21 mouse cellular contexts compared by ENCODE assay signal in the genomic region with DNA sequence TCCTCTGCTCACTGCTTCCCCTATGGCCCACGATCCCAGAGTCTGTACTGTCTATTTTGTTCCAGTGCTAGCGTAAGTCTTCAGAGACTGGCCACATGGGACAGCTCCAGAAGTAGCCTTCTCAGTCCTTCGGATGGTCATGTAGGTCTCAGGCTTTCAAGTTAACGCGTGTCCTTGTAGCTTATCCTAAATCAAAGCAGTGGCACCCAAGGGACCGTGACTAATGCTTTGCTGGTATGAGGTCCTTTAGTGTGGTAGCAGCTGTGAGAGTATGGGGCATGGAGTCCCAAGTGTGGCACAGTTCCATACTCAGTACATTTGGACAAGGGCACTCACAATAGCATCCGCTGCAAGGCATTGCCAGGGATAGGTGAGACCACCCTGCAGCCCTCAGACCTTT. TPM values are rescaled to one million over a fixed set of nuclear protein-coding genes. Genes with fewer than 3 reads are reported as not detected.
A peak's percentile ranks its signal among the peaks of the same experiment; 100 is the strongest.
DNase-seq lines count a peak whose midpoint lies in the region; ATAC-seq lines count a peak whose summit lies in the region.
"Had no signal": no experiment of that assay in that cellular context is flagged by ENCODE, and none has a peak within 500 bp of the region (broad histone marks: within the 10 kb centered on the region; RNA-seq: fewer than 3 reads in every experiment).

No protein-coding gene starts in this region.

- no peak for ATAC-seq in heart, embryonic 11.5 days (replicated peaks; ENCODE audit: insufficient number of reproducible peaks, low FRiP score, low TSS enrichment)
- no peak for ATAC-seq in midbrain, embryonic 14.5 days (ENCODE audit: low FRiP score, low TSS enrichment)
- ATAC-seq: intestine, postnatal 0 days; liver, postnatal 0 days had no signal

- intact Hi-C loops in left cerebral cortex, postnatal 4 days (cut with DNase I): no loop called here

- DNase-seq in adrenal gland, adult 2 months: peak; percentile 63
- no peak for DNase-seq in adrenal gland, adult 18-20 months (ENCODE audit: low spot score in 2 of 2)
- no peak for DNase-seq in heart, adult 8-10 months (ENCODE audit: low spot score)
- no peak for DNase-seq in midbrain, embryonic 10.5 days (ENCODE audit: low spot score)
- no peak for DNase-seq in midbrain, embryonic 14.5 days
- DNase-seq in kidney, postnatal 25 days: peak; percentile 49 to 60
- DNase-seq in left cerebral cortex, postnatal 4 days: no peak
- DNase-seq: cerebellum, adult 18-20 months; cerebellum, postnatal 36 days; layer of hippocampus, adult 9-11 months; liver, postnatal 0 days; lung, postnatal 10 days; right cerebral cortex, adult 18-20 months; thymus, postnatal 14 days had no signal

- 0 out of 2 replicates have a peak overlapping the region, but pooled peaks have one; percentile 1 for H3K27ac ChIP-seq in heart, embryonic 11.5 days (ENCODE audit: low read depth, low read length)
- H3K27ac ChIP-seq in midbrain, embryonic 10.5 days (replicated peaks): 0 out of 2 replicates have a peak overlapping the region, but pooled peaks have one; percentile 5
- no peak overlapping the region for H3K27ac ChIP-seq in midbrain, embryonic 14.5 days (replicated peaks; ENCODE audit: low read depth, low read length)
- H3K27ac ChIP-seq: hindbrain, postnatal 0 days; left cerebral cortex, adult 2 months; limb, embryonic 10.5 days had no signal

- H3K4me1 ChIP-seq in heart, embryonic 11.5 days (ENCODE audit: control insufficient read depth, insufficient read depth, low read length): peaks cover 35% of the 10 kb centered on the region
- H3K4me1 ChIP-seq in midbrain, embryonic 10.5 days: peaks cover 18% of the 10 kb centered on the region
- H3K4me1 ChIP-seq in midbrain, embryonic 14.5 days (ENCODE audit: control insufficient read depth, insufficient read depth, low read length): peaks cover 4% of the 10 kb centered on the region; the same call in 1 of the 2 replicates

- no peak overlapping the region for H3K4me2 ChIP-seq in heart, embryonic 11.5 days
- no peak overlapping the region for H3K4me2 ChIP-seq in midbrain, embryonic 14.5 days (ENCODE audit: low read length)

- 80% methylated on average over 7 of the region's 7 CpGs for WGBS in heart, embryonic 11.5 days (ENCODE audit: insufficient replicate concordance)
- 73% methylated on average over 7 of the region's 7 CpGs for WGBS in midbrain, embryonic 10.5 days
- 56% methylated on average over 7 of the region's 7 CpGs for WGBS in midbrain, embryonic 14.5 days

- H3K27me3 ChIP-seq in heart, embryonic 11.5 days (ENCODE audit: control insufficient read depth, insufficient read depth, low read length): no peaks in the 10 kb centered on the region
- H3K27me3 ChIP-seq in midbrain, embryonic 10.5 days (ENCODE audit: low read depth, poor library complexity, severe bottlenecking): no peaks in the 10 kb centered on the region
- no peaks in the 10 kb centered on the region for H3K27me3 ChIP-seq in midbrain, embryonic 14.5 days (ENCODE audit: control insufficient read depth, insufficient read depth, low read length)
- H3K27me3 ChIP-seq: CH12.LX; heart, embryonic 12.5 days had no signal

- H3K9ac ChIP-seq in heart, embryonic 11.5 days (ENCODE audit: low read depth, low read length): no peak overlapping the region
- no peak overlapping the region for H3K9ac ChIP-seq in midbrain, embryonic 14.5 days (replicated peaks; ENCODE audit: low read length)
- H3K9ac ChIP-seq: liver, postnatal 0 days had no signal

- H3K9me3 ChIP-seq in heart, embryonic 11.5 days (replicated peaks; ENCODE audit: control insufficient read depth, low read length): no peaks in the 10 kb centered on the region
- H3K9me3 ChIP-seq in midbrain, embryonic 10.5 days (replicated peaks): no peaks in the 10 kb centered on the region
- H3K9me3 ChIP-seq in midbrain, embryonic 14.5 days (ENCODE audit: control insufficient read depth, low read length): no peaks in the 10 kb centered on the region
- H3K9me3 ChIP-seq: heart, embryonic 12.5 days; limb, embryonic 10.5 days had no signal

- peaks cover 10% of the 10 kb centered on the region for H3K36me3 ChIP-seq in heart, embryonic 11.5 days (ENCODE audit: control insufficient read depth, insufficient read depth, low read length)
- no peaks in the 10 kb centered on the region for H3K36me3 ChIP-seq in midbrain, embryonic 10.5 days
- H3K36me3 ChIP-seq in midbrain, embryonic 14.5 days (ENCODE audit: control insufficient read depth, insufficient read depth, low read length): no peaks in the 10 kb centered on the region

- H3K4me3 ChIP-seq in heart, embryonic 11.5 days (ENCODE audit: low read depth, low read length): no peak overlapping the region
- H3K4me3 ChIP-seq in midbrain, embryonic 10.5 days: no peak overlapping the region
- H3K4me3 ChIP-seq in midbrain, embryonic 14.5 days (replicated peaks; ENCODE audit: low read depth, low read length): no peak overlapping the region
- H3K4me3 ChIP-seq: heart, embryonic 12.5 days; left cerebral cortex, adult 2 months; limb, embryonic 10.5 days had no signal

RNA-seq across cellular contexts. Expression of a gene that starts 25.5 kb away (rescaled TPM):
- total RNA-seq in adrenal gland, adult 2 months (2021): 10 to 100 TPM in 1 of 2 experiments, 1 to 10 TPM in 1; 9.9 to 17.5 TPM
- 5.1 and 7.9 TPM in 2 replicates for polyA plus RNA-seq in adrenal gland, adult 2 months (2012; rRNA removed)
- 10 to 100 TPM in 1 of 2 experiments, 1 to 10 TPM in 1; 8.6 to 11.9 TPM for total RNA-seq in adrenal gland, adult 18-20 months (2021)
- 4.4 and 5.4 TPM in 2 replicates for polyA plus RNA-seq in heart, embryonic 11.5 days (2014; fragmentation: Nextera tagmentation; extraction: Ambion mirVana)
- total RNA-seq in heart, adult 8-10 months (2022): 10 to 100 TPM; 11.4 to 14.3 (median 13.2) TPM
- polyA plus RNA-seq in midbrain, embryonic 10.5 days (2016; fragmentation: Nextera tagmentation; extraction: Ambion mirVana): 1.1 and 1.5 TPM in 2 replicates
- 0.20 and 1.1 TPM in 2 replicates for polyA plus RNA-seq in midbrain, embryonic 14.5 days (2014; fragmentation: Nextera tagmentation; extraction: Ambion mirVana)
- 1 to 10 TPM; 3.0 to 3.3 TPM for total RNA-seq in left cerebral cortex, postnatal 4 days (2021)

Comparison
In these comparisons a context has a peak if more than half of its experiments do, and no peak if none do; other contexts are left out.
1. DNase-seq: peak in adrenal gland, adult 2 months (single experiment) and kidney, postnatal 25 days (2 of 2); none in adrenal gland, adult 18-20 months (0 of 2), heart, adult 8-10 months (single experiment), midbrain, embryonic 10.5 days (single experiment), midbrain, embryonic 14.5 days (single experiment) and left cerebral cortex, postnatal 4 days (single experiment).